Mouse (Mus musculus) ovary, adult 18-20 months (tissue): ENCODE measurements at regions not wholly inside any gene's neighbourhood (a gene's known extent, or its start where the extent isn't known, plus 50 kb on each side); places are given as distances from the start of the nearest gene placed in this dataset.
"Not testable (repeated sequence)": the region's sequence is repeated elsewhere in the genome, so short reads cannot be mapped to it uniquely, and the experiment has no call there.

Experiments
- DNase-seq: peaks from one replicate; pipeline ENCODE4 v3.0.0; 2022; ENCODE audit warnings: low spot score, mixed read lengths

- no peak for DNase-seq
These were observed 54.4 kb upstream of the Lrpprc start for GRCm38 (mm10) chr17:84844950-84845349.

GRCm38 (mm10) chr17:84846141-84846540 lies 55.6 kb upstream of the Lrpprc start:
- no peak for DNase-seq

GRCm38 (mm10) chr17:84848385-84849030 lies 57.9 kb upstream of the Lrpprc start:
- DNase-seq, result no peak

GRCm38 (mm10) chr17:84849031-84849405 lies 58.4 kb upstream of the Lrpprc start:
- no peak for DNase-seq

- no peak for DNase-seq
These were observed 59.9 kb upstream of the Lrpprc start for GRCm38 (mm10) chr17:84850464-84850863.

GRCm38 (mm10) chr17:84850893-84851292 lies 60.3 kb upstream of the Lrpprc start:
- no peak for DNase-seq

- DNase-seq, result no peak
These were observed 66.4 kb upstream of the Lrpprc start for GRCm38 (mm10) chr17:84856971-84857370.

- no peak for DNase-seq
These were observed 68.2 kb upstream of the Lrpprc start for GRCm38 (mm10) chr17:84858830-84859229.

- DNase-seq, result no peak
These were observed 69.3 kb upstream of the Lrpprc start for GRCm38 (mm10) chr17:84859916-84860315.

- DNase-seq, result no peak
These were observed 70.2 kb upstream of the Lrpprc start for GRCm38 (mm10) chr17:84860835-84861234.

- DNase-seq, result not testable (repeated sequence)
These were observed 73.6 kb upstream of the Lrpprc start for GRCm38 (mm10) chr17:84864231-84864630.

GRCm38 (mm10) chr17:84865158-84865557 lies 74.6 kb upstream of the Lrpprc start:
- no peak for DNase-seq

GRCm38 (mm10) chr17:84865566-84865965 lies 75.0 kb upstream of the Lrpprc start:
- no peak for DNase-seq

- DNase-seq, result no peak
These were observed 78.6 kb upstream of the Lrpprc start for GRCm38 (mm10) chr17:84869074-84869722.

GRCm38 (mm10) chr17:84873554-84873953 lies 83.0 kb upstream of the Lrpprc start:
- DNase-seq, result no peak

GRCm38 (mm10) chr17:84874494-84874893 lies 82.0 kb upstream of the Ppm1b start:
- no peak for DNase-seq

- DNase-seq, result no peak
These were observed 81.5 kb upstream of the Ppm1b start for GRCm38 (mm10) chr17:84875031-84875430.

GRCm38 (mm10) chr17:84876037-84876436 lies 80.5 kb upstream of the Ppm1b start:
- no peak for DNase-seq

GRCm38 (mm10) chr17:84877176-84877863 lies 79.2 kb upstream of the Ppm1b start:
- peak; percentile 15 for DNase-seq

- DNase-seq, result peak; percentile 19
These were observed 78.7 kb upstream of the Ppm1b start for GRCm38 (mm10) chr17:84877864-84878224.

- DNase-seq, result no peak
These were observed 78.2 kb upstream of the Ppm1b start for GRCm38 (mm10) chr17:84878316-84878715.

- DNase-seq, result no peak
These were observed 77.4 kb upstream of the Ppm1b start for GRCm38 (mm10) chr17:84879146-84879545.

GRCm38 (mm10) chr17:84880946-84881345 lies 75.6 kb upstream of the Ppm1b start:
- no peak for DNase-seq
